Mouse (Mus musculus) brain, adult 2 months (tissue): ENCODE measurements around the gene BC049730.
"Not testable (repeated sequence)": the region's sequence is repeated elsewhere in the genome, so short reads cannot be mapped to it uniquely, and the experiment has no call there.

ENCODE experiments used
- DNase-seq: peaks from one replicate; pipeline ENCODE4 v3.0.0; 2011; ENCODE audit warnings: low read depth, low spot score

BC049730 gene

GRCm38 (mm10) chr7:24708832-24709292, at the start of gene BC049730:
BC049730 (plus strand) TSS chr7:24709242.
- DNase-seq, result no peak

GRCm38 (mm10) chr7:24659737-24660357, 49.2 kb upstream of the BC049730 start:
- DNase-seq, result peak; percentile 74

- no peak for DNase-seq
Observed at GRCm38 (mm10) chr7:24661118-24661904, 47.7 kb upstream of the BC049730 start.

- peak; percentile 76 for DNase-seq
Observed at GRCm38 (mm10) chr7:24662575-24662974, 46.5 kb upstream of the BC049730 start.

GRCm38 (mm10) chr7:24664301-24664700, 44.7 kb upstream of the BC049730 start:
- DNase-seq, result no peak

- no peak for DNase-seq
Observed at GRCm38 (mm10) chr7:24664959-24665358, 44.1 kb upstream of the BC049730 start.

- no peak for DNase-seq
Observed at GRCm38 (mm10) chr7:24671944-24672439, 37.0 kb upstream of the BC049730 start.

- no peak for DNase-seq
Observed at GRCm38 (mm10) chr7:24676575-24676974, 32.5 kb upstream of the BC049730 start, which contains the start of gene Tex101. Tex101 (minus strand) TSS chr7:24676675.

- DNase-seq, result not testable (repeated sequence)
Observed at GRCm38 (mm10) chr7:24684121-24684520, 24.9 kb upstream of the BC049730 start.

- not testable (repeated sequence) for DNase-seq
Observed at GRCm38 (mm10) chr7:24687519-24687918, 21.5 kb upstream of the BC049730 start.

GRCm38 (mm10) chr7:24692693-24693092, 16.3 kb upstream of the BC049730 start:
- not testable (repeated sequence) for DNase-seq

- not testable (repeated sequence) for DNase-seq
Observed at GRCm38 (mm10) chr7:24697891-24698290, 11.2 kb upstream of the BC049730 start.

- not testable (repeated sequence) for DNase-seq
Observed at GRCm38 (mm10) chr7:24702841-24703240, 6.2 kb upstream of the BC049730 start.

- peak; percentile 23 for DNase-seq
Observed at GRCm38 (mm10) chr7:24715039-24715438, 6.0 kb downstream of the BC049730 start.

GRCm38 (mm10) chr7:24726808-24727207, 17.8 kb downstream of the BC049730 start, which contains the start of gene Gm4763:
Gm4763 (minus strand) TSS chr7:24726908.
- DNase-seq, result not testable (repeated sequence)

GRCm38 (mm10) chr7:24735970-24736670, 27.1 kb downstream of the BC049730 start:
- no peak for DNase-seq

- no peak for DNase-seq
Observed at GRCm38 (mm10) chr7:24750695-24751094, 41.7 kb downstream of the BC049730 start.

- no peak for DNase-seq
Observed at GRCm38 (mm10) chr7:24751610-24752009, 42.6 kb downstream of the BC049730 start.

GRCm38 (mm10) chr7:24753476-24753875, 44.4 kb downstream of the BC049730 start:
- DNase-seq, result no peak

- no peak for DNase-seq
Observed at GRCm38 (mm10) chr7:24758520-24758919, 49.5 kb downstream of the BC049730 start.

- DNase-seq, result no peak
Observed at GRCm38 (mm10) chr7:24760211-24760610, 51.2 kb downstream of the BC049730 start, which contains the start of gene Cd177. Cd177 (minus strand) TSS chr7:24760311.

GRCm38 (mm10) chr7:24761161-24761560, 52.1 kb downstream of the BC049730 start:
- DNase-seq, result no peak
